Mouse (Mus musculus): ENCODE data around the gene Adgrf2. TPM values are rescaled to one million over a fixed set of nuclear protein-coding genes. Genes with fewer than 3 reads are reported as not detected.

The Adgrf2 gene
- 0.04 and 0.13 TPM in 2 replicates for polyA plus RNA-seq (2014; fragmentation: Nextera tagmentation; extraction: Ambion mirVana)

- no peak for DNase-seq (ENCODE audit: low spot score)
- no peak for ATAC-seq (ENCODE audit: insufficient number of reproducible peaks, low FRiP score, low TSS enrichment, low read depth)
Observed at GRCm38 (mm10) chr17:42741801-42742217, at the start of gene Adgrf2. Adgrf2 (minus strand) TSS chr17:42742179.

GRCm38 (mm10) chr17:42790787-42791186 lies 48.8 kb upstream of the Adgrf2 start:
- Histone ChIP-seq H3K27ac (replicated peaks; ENCODE audit: low read depth, low read length) (no peak overlapping the region), H3K27me3 (ENCODE audit: control insufficient read depth, insufficient read depth, low read length) (no peaks in the 10 kb centered on the region), H3K9me3 (ENCODE audit: control insufficient read depth, low read length) (no peaks in the 10 kb centered on the region), H3K36me3 (ENCODE audit: control insufficient read depth, insufficient read depth, low read length) (no peaks in the 10 kb centered on the region), H3K4me1 (ENCODE audit: control insufficient read depth, insufficient read depth, low read length) (no peaks in the 10 kb centered on the region), H3K4me3 (ENCODE audit: low read depth, low read length) (no peak overlapping the region), H3K4me2 (ENCODE audit: low read depth, severe bottlenecking) (no peak overlapping the region), H3K9ac (ENCODE audit: low read length) (no peak overlapping the region)
- DNase-seq (ENCODE audit: low spot score): no peak
- 84% methylated on average over 1 of the region's 1 CpGs for WGBS
- no peak for ATAC-seq (ENCODE audit: insufficient number of reproducible peaks, low FRiP score, low TSS enrichment, low read depth)

More at GRCm38 (mm10) chr17:42741801-42742217, at the start of gene Adgrf2:
- Histone ChIP-seq H3K9ac (ENCODE audit: low read length) (no peak within 1 kb of the TSS), H3K4me3 (ENCODE audit: low read depth, low read length) (no peak within 1 kb of the TSS), H3K27ac (replicated peaks; ENCODE audit: low read depth, low read length) (no peak within 1 kb of the TSS), H3K4me1 (ENCODE audit: control insufficient read depth, insufficient read depth, low read length) (no peaks in the 10 kb centered on the region), H3K9me3 (ENCODE audit: control insufficient read depth, low read length) (no peaks in the 10 kb centered on the region), H3K36me3 (ENCODE audit: control insufficient read depth, insufficient read depth, low read length) (no peaks in the 10 kb centered on the region), H3K4me2 (ENCODE audit: low read depth, severe bottlenecking) (no peak within 1 kb of the TSS), H3K27me3 (ENCODE audit: control insufficient read depth, insufficient read depth, low read length) (no peaks in the 10 kb centered on the region)
- 54% methylated on average over 7 of the region's 7 CpGs for WGBS

- Histone ChIP-seq H3K27ac (replicated peaks; ENCODE audit: low read depth, low read length) (no peak overlapping the region), H3K9me3 (ENCODE audit: control insufficient read depth, low read length) (no peaks in the 10 kb centered on the region), H3K9ac (ENCODE audit: low read length) (no peak overlapping the region), H3K4me1 (ENCODE audit: control insufficient read depth, insufficient read depth, low read length) (no peaks in the 10 kb centered on the region), H3K4me3 (ENCODE audit: low read depth, low read length) (no peak overlapping the region), H3K27me3 (ENCODE audit: control insufficient read depth, insufficient read depth, low read length) (no peaks in the 10 kb centered on the region), H3K36me3 (ENCODE audit: control insufficient read depth, insufficient read depth, low read length) (no peaks in the 10 kb centered on the region), H3K4me2 (ENCODE audit: low read depth, severe bottlenecking) (no peak overlapping the region)
- ATAC-seq (ENCODE audit: insufficient number of reproducible peaks, low FRiP score, low TSS enrichment, low read depth) (no peak), DNase-seq (ENCODE audit: low spot score) (no peak)
- WGBS: 82% methylated on average over 2 of the region's 2 CpGs
Observed at GRCm38 (mm10) chr17:42789723-42790122, 47.7 kb upstream of the Adgrf2 start.

- H3K4me1 ChIP-seq (ENCODE audit: control insufficient read depth, insufficient read depth, low read length): no peaks in the 10 kb centered on the region
- WGBS: 90% methylated on average over 5 of the region's 5 CpGs
- no peaks in the 10 kb centered on the region for H3K9me3 ChIP-seq (ENCODE audit: control insufficient read depth, low read length)
- DNase-seq (ENCODE audit: low spot score) (no peak), ATAC-seq (ENCODE audit: insufficient number of reproducible peaks, low FRiP score, low TSS enrichment, low read depth) (no peak)
- H3K4me3 ChIP-seq (ENCODE audit: low read depth, low read length): no peak overlapping the region
- H3K36me3 ChIP-seq (ENCODE audit: control insufficient read depth, insufficient read depth, low read length): no peaks in the 10 kb centered on the region
- no peak overlapping the region for H3K9ac ChIP-seq (ENCODE audit: low read length)
- no peak overlapping the region for H3K4me2 ChIP-seq (ENCODE audit: low read depth, severe bottlenecking)
- no peak overlapping the region for H3K27ac ChIP-seq (replicated peaks; ENCODE audit: low read depth, low read length)
- no peaks in the 10 kb centered on the region for H3K27me3 ChIP-seq (ENCODE audit: control insufficient read depth, insufficient read depth, low read length)
Observed at GRCm38 (mm10) chr17:42788686-42789453, 46.9 kb upstream of the Adgrf2 start.

GRCm38 (mm10) chr17:42782156-42782757 lies 40.3 kb upstream of the Adgrf2 start:
- Histone ChIP-seq H3K9me3 (ENCODE audit: control insufficient read depth, low read length) (no peaks in the 10 kb centered on the region), H3K4me1 (ENCODE audit: control insufficient read depth, insufficient read depth, low read length) (no peaks in the 10 kb centered on the region), H3K27ac (replicated peaks; ENCODE audit: low read depth, low read length) (no peak overlapping the region), H3K36me3 (ENCODE audit: control insufficient read depth, insufficient read depth, low read length) (no peaks in the 10 kb centered on the region), H3K9ac (ENCODE audit: low read length) (no peak overlapping the region), H3K4me3 (ENCODE audit: low read depth, low read length) (no peak overlapping the region), H3K4me2 (ENCODE audit: low read depth, severe bottlenecking) (no peak overlapping the region), H3K27me3 (ENCODE audit: control insufficient read depth, insufficient read depth, low read length) (no peaks in the 10 kb centered on the region)
- peak; percentile 80 for DNase-seq (ENCODE audit: low spot score)
- 53% methylated on average over 7 of the region's 7 CpGs for WGBS
- peak; percentile 68; the same call in 1 of the 2 replicates for ATAC-seq (ENCODE audit: insufficient number of reproducible peaks, low FRiP score, low TSS enrichment, low read depth)

- WGBS: 68% methylated on average over 2 of the region's 2 CpGs
- no peaks in the 10 kb centered on the region for H3K4me1 ChIP-seq (ENCODE audit: control insufficient read depth, insufficient read depth, low read length)
Observed at GRCm38 (mm10) chr17:42753791-42754190, 11.8 kb upstream of the Adgrf2 start.

GRCm38 (mm10) chr17:42752173-42752572 lies 10.2 kb upstream of the Adgrf2 start:
- ATAC-seq (ENCODE audit: insufficient number of reproducible peaks, low FRiP score, low TSS enrichment, low read depth): no peak
- H3K27me3 ChIP-seq (ENCODE audit: control insufficient read depth, insufficient read depth, low read length): no peaks in the 10 kb centered on the region
- no peaks in the 10 kb centered on the region for H3K36me3 ChIP-seq (ENCODE audit: control insufficient read depth, insufficient read depth, low read length)
- H3K4me2 ChIP-seq (ENCODE audit: low read depth, severe bottlenecking): no peak overlapping the region
- DNase-seq (ENCODE audit: low spot score): no peak
- no peak overlapping the region for H3K4me3 ChIP-seq (ENCODE audit: low read depth, low read length)
- no peaks in the 10 kb centered on the region for H3K4me1 ChIP-seq (ENCODE audit: control insufficient read depth, insufficient read depth, low read length)
- 95% methylated on average over 2 of the region's 2 CpGs for WGBS
- H3K27ac ChIP-seq (replicated peaks; ENCODE audit: low read depth, low read length): no peak overlapping the region
- no peaks in the 10 kb centered on the region for H3K9me3 ChIP-seq (ENCODE audit: control insufficient read depth, low read length)
- H3K9ac ChIP-seq (ENCODE audit: low read length): no peak overlapping the region

More at GRCm38 (mm10) chr17:42753791-42754190, 11.8 kb upstream of the Adgrf2 start:
- Histone ChIP-seq H3K4me2 (ENCODE audit: low read depth, severe bottlenecking) (no peak overlapping the region), H3K9ac (ENCODE audit: low read length) (no peak overlapping the region), H3K4me3 (ENCODE audit: low read depth, low read length) (no peak overlapping the region), H3K9me3 (ENCODE audit: control insufficient read depth, low read length) (no peaks in the 10 kb centered on the region), H3K27ac (replicated peaks; ENCODE audit: low read depth, low read length) (no peak overlapping the region), H3K27me3 (ENCODE audit: control insufficient read depth, insufficient read depth, low read length) (no peaks in the 10 kb centered on the region), H3K36me3 (ENCODE audit: control insufficient read depth, insufficient read depth, low read length) (no peaks in the 10 kb centered on the region)
- ATAC-seq (ENCODE audit: insufficient number of reproducible peaks, low FRiP score, low TSS enrichment, low read depth): no peak
- no peak for DNase-seq (ENCODE audit: low spot score)

GRCm38 (mm10) chr17:42745657-42746420 lies 3.9 kb upstream of the Adgrf2 start:
- Histone ChIP-seq H3K27me3 (ENCODE audit: control insufficient read depth, insufficient read depth, low read length) (no peaks in the 10 kb centered on the region), H3K27ac (replicated peaks; ENCODE audit: low read depth, low read length) (no peak overlapping the region), H3K4me1 (ENCODE audit: control insufficient read depth, insufficient read depth, low read length) (no peaks in the 10 kb centered on the region), H3K9ac (ENCODE audit: low read length) (no peak overlapping the region), H3K4me2 (ENCODE audit: low read depth, severe bottlenecking) (no peak overlapping the region), H3K9me3 (ENCODE audit: control insufficient read depth, low read length) (no peaks in the 10 kb centered on the region), H3K4me3 (ENCODE audit: low read depth, low read length) (no peak overlapping the region), H3K36me3 (ENCODE audit: control insufficient read depth, insufficient read depth, low read length) (no peaks in the 10 kb centered on the region)
- WGBS: 76% methylated on average over 6 of the region's 6 CpGs
- ATAC-seq (ENCODE audit: insufficient number of reproducible peaks, low FRiP score, low TSS enrichment, low read depth) (no peak), DNase-seq (ENCODE audit: low spot score) (no peak)
